Mouse (Mus musculus): ENCODE results near the gene Icmt.

The Icmt gene

GRCm38 (mm10) chr4:152344651-152345050, 47.6 kb downstream of the Icmt start:
- no peak for DNase-seq

GRCm38 (mm10) chr4:152345120-152345889, 48.3 kb downstream of the Icmt start:
- DNase-seq: no peak

GRCm38 (mm10) chr4:152349837-152350381, 52.9 kb downstream of the Icmt start:
- no peak for DNase-seq

GRCm38 (mm10) chr4:152350722-152351421, 53.8 kb downstream of the Icmt start:
- no peak for DNase-seq

GRCm38 (mm10) chr4:152351422-152352305, 54.6 kb downstream of the Icmt start:
- DNase-seq: no peak

- DNase-seq: no peak
Observed at GRCm38 (mm10) chr4:152353886-152354637, 57.0 kb downstream of the Icmt start.

- DNase-seq: no peak
Observed at GRCm38 (mm10) chr4:152355672-152356071, 58.6 kb downstream of the Icmt start.
